Mouse (Mus musculus) right cerebral cortex, adult 2 months (tissue): ENCODE measurements around the gene Dusp6.

Experiments
- DNase-seq, 2 experiments: peaks; one replicate each; pipeline ENCODE4 v3.0.0; 2021 to 2022; ENCODE audit warnings: low spot score in 2 of 2

Gene Dusp6

DNA sequence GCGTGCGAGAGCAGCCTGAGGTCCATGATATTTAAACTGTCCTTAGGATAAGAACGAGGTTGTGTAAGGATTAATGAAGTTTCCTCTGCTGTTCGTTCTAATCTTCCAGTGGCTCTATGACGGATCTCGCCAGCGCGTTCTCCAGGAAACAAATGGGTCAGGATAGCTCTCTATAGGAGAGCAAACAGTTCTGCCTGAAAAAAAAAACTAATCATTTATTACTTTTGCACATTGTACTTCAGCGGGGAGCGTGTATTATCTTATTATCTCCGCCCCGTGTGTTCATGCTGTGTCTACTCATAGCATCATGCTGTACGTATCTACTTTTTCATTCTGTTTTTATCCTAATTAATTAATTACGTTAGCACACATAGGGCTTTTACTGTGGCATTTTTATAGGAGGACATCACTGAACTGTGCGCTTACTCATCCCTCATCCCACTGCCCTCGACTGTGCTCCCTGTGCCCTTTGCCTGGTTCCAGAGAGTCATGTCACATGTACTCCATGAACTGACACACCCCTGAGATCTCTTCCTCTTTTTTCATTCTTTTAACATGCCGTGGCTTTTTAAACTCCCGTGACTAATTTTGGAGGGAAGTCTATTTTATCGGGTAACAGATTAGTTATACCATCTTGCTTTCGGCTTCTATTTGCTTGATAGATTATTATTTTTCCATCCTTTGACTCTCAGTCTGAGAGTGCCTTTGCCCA, 16.1 kb upstream of the Dusp6 start:
- no peak for DNase-seq

DNA sequence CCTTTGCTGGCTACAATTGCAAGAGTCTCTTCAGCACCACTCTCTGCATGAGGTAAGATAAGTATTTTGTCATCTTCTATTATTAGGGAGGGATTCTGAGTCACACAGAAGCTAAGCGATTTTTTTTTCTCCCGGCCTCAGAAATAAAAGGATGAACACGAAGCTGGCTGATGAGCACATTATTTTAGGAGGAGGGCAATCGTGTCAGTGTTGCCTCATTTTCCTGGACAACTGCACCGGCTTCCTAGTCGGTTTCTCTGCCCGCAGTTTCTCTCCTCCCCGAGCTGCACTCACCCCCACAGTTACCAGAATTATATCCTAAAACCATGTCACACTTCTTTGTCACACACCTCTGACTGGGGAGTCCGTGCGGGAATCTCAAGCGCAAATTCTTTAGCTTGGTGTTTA, 12.2 kb upstream of the Dusp6 start:
- peak; percentile 65 to 69 for DNase-seq

GRCm38 (mm10) chr10:99253412-99253811, 9.6 kb upstream of the Dusp6 start:
- no peak for DNase-seq

DNA sequence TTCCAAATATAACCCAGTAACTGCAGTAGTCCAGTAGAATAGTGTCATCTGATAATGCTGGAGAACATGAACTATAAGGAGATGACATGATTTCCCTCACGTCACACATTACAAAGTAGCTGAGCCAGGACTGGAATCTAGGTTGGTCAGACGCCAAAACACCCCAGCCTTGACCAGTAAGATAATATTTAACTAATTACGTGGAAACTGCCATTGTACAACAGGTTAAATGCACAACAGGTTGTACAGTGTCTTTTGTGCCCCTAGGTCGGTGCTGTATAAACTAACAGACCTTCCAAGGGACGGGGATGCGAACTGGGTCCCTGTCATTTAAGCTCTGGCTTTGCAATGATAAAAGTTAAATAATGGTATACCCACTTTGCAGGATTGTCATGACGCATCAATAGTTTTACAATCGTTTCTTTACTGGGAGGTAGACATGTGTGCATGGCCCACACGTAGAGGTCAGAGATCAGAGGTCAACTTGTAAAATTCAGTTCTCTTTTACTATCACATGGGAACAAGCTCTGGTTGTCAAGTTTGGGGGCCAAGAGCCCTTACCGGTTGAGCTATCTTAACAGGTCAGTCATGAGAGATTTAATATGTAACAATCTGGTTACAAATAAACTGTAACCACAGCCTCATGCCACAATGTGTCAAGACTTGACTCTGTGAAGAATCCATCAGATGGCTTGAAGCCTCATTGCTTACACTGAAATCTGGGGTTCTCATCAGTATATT, 7.0 kb upstream of the Dusp6 start:
- no peak for DNase-seq

DNA sequence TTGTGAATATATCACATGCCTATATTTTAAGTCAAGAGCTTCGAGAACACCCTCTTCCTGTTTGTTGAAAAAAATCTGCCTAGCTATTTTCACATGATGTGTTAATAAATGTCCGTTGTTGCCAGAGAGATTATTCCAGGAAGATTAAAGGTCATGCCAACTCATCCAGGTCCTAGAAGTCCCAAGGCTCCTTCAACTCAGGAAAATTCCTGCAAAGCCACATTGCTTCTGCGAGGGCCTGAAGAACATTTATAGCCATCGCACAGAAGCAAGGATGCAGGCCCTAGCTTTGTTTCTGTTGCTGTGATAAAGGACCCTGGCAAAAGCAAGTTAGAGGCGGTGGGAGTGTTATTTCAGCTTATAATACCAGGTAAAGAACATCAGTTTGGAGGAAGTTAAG, 5.5 kb upstream of the Dusp6 start:
- no peak for DNase-seq

- DNase-seq, result no peak
These were observed 3.2 kb upstream of the Dusp6 start for GRCm38 (mm10) chr10:99259840-99260239.

GRCm38 (mm10) chr10:99261151-99261635, 1.8 kb upstream of the Dusp6 start:
- peak; percentile 89 to 92 for DNase-seq

- DNase-seq, result peak; percentile 74 to 82
These were observed 1.3 kb upstream of the Dusp6 start for GRCm38 (mm10) chr10:99261636-99262318.

- DNase-seq, result peak in 1 of 2 experiments; percentile 59
These were observed 638 bp upstream of the Dusp6 start for GRCm38 (mm10) chr10:99262319-99262866.

DNA sequence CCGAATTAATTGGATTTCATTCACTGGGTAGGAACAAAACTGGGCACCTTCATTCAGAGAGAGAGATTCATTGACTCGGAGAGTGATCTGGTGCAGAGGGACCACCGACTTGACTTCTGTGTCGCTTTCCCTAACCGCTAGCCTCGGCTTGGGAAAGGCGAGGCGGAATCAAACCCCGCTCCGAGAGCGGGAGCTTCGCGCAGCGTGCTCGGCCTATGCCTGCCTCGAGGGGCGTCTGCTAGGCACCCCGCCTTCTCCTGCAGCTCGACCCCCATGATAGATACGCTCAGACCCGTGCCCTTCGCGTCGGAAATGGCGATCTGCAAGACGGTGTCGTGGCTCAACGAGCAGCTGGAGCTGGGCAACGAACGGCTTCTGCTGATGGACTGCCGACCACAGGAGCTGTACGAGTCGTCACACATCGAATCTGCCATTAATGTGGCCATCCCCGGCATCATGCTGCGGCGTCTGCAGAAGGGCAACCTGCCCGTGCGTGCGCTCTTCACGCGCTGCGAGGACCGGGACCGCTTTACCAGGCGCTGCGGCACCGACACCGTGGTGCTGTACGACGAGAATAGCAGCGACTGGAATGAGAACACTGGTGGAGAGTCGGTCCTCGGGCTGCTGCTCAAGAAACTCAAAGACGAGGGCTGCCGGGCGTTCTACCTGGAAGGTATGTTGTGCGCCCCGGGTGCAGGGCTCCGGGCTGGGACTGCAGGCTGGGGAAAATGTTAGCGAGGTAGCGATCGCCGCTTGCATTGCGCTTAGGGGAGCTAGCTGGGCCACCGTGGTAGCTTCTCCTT, 589 bp downstream of the Dusp6 start:
- peak; percentile 50 to 62 for DNase-seq

DNA sequence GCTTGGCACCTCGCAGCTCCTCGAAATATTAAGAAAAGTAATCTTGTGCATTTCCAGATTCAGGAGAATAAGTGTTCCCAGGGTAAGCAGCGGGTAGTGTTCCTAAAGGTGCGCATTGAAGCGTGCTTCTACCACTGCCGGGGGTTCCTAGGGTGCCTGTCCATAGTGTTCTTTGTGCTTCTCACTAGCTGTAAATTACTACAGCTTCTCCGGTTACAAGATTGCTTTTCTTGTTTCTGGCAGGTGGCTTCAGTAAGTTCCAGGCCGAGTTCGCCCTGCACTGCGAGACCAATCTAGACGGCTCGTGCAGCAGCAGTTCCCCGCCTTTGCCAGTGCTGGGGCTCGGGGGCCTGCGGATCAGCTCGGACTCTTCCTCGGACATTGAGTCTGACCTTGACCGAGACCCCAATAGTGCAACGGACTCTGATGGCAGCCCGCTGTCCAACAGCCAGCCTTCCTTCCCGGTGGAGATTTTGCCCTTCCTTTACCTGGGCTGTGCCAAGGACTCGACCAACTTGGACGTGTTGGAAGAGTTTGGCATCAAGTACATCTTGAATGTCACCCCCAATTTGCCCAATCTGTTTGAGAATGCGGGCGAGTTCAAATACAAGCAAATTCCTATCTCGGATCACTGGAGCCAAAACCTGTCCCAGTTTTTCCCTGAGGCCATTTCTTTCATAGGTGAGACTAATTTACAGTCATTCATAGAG, 1.4 kb downstream of the Dusp6 start:
- DNase-seq, result peak; percentile 42 to 44

GRCm38 (mm10) chr10:99265011-99265694, 2.1 kb downstream of the Dusp6 start:
- no peak for DNase-seq

- no peak for DNase-seq
These were observed 3.0 kb downstream of the Dusp6 start for GRCm38 (mm10) chr10:99266025-99266424.

GRCm38 (mm10) chr10:99267621-99268020, 4.6 kb downstream of the Dusp6 start:
- no peak for DNase-seq

- peak; percentile 32 to 44 for DNase-seq
These were observed 5.6 kb downstream of the Dusp6 start for GRCm38 (mm10) chr10:99268421-99269300.

DNA sequence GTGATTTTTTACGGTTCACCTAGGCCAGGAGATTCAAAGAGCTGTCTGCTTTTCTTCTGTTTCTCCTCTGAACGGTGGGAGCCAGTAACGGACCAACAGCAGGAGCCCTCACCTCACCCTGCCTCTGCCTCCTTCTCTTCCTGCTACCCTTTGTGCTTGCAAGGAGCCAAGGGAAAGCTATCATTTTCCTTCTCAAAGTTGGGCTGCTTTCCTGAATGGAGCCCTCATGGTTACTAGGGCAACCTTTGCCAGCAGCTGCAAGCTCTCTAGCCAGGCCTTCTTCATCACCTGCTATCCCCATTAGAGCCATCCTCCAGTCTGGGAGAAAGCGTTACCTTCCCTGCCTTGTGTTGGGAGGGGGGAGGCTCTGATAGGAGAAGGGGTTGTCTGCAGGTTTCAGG, 6.3 kb downstream of the Dusp6 start:
- peak in 1 of 2 experiments; percentile 25 for DNase-seq

DNA sequence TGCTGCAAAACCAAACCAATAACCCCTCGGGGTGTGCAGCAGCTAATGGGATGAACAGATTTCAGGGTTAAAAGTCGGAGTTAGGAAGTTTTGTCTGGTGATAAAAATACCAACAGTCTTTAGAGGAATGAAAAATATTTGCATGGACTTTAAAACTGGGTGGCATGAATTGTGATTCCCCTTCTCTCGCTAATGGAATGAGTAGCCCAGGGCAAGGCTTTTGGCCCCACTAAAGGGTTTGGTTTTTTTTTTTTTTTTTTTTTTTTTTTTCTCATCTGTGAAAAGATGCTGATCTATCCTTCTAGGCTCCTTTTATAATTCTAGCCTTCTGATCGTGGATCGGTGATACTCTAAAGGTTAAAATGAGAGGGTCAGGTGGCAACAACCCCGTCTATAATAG, 6.7 kb downstream of the Dusp6 start:
- DNase-seq, result no peak

- DNase-seq, result no peak
These were observed 7.4 kb downstream of the Dusp6 start for GRCm38 (mm10) chr10:99270406-99270805.

DNA sequence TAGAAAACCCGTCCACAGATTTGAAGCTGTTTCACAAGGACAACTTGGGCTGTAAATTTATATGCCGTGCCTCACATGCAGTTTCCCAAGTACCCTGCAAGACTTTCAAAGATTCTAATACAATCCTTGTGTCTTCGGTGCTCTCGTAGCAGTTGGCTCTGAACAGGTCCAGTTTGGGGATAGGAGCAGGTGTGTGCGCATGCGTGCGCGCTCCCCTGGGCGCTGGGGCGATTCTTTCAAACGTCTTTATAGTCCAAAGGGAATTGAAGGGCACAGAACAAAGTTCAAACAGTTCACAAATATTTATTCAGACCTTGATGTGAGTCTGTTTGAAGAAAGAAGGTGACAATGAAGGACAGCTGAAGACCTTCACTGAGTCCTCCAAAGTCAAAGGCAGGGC, 8.0 kb downstream of the Dusp6 start:
- no peak for DNase-seq
